Mouse (Mus musculus): ENCODE results near the gene B9d1. TPM values are rescaled to one million over a fixed set of nuclear protein-coding genes. Genes with fewer than 3 reads are reported as not detected.

B9d1 gene
- polyA plus RNA-seq, 1 experiment from 2014 or later: 41.7 TPM

- no peak for DNase-seq (ENCODE audit: low spot score)
- Histone ChIP-seq H3K9me3 (ENCODE audit: control insufficient read depth, low read length) (no peaks in the 10 kb centered on the region), H3K36me3 (ENCODE audit: control insufficient read depth, insufficient read depth, low read length) (peaks cover 23% of the 10 kb centered on the region), H3K27me3 (ENCODE audit: control insufficient read depth, insufficient read depth, low read length) (no peaks in the 10 kb centered on the region), H3K27ac (ENCODE audit: low read depth, low read length) (no peak overlapping the region), H3K4me1 (replicated peaks; ENCODE audit: control insufficient read depth, insufficient read depth, low read length) (peaks cover 20% of the 10 kb centered on the region), H3K4me3 (ENCODE audit: low read depth, low read length) (no peak overlapping the region), H3K4me2 (ENCODE audit: low read depth, low read length, severe bottlenecking) (peak overlapping the region; percentile 52; the same call in 1 of the 2 replicates), H3K9ac (ENCODE audit: low read length) (no peak overlapping the region)
- no peak for ATAC-seq (replicated peaks; ENCODE audit: low FRiP score)
- WGBS: 93% methylated on average over 14 of the region's 14 CpGs
These were observed 18.3 kb upstream of the B9d1 start for GRCm38 (mm10) chr11:61486458-61487219.

GRCm38 (mm10) chr11:61487401-61487800 lies 17.5 kb upstream of the B9d1 start:
- Histone ChIP-seq H3K4me2 (ENCODE audit: low read depth, low read length, severe bottlenecking) (no peak overlapping the region), H3K4me1 (replicated peaks; ENCODE audit: control insufficient read depth, insufficient read depth, low read length) (peaks cover 20% of the 10 kb centered on the region), H3K4me3 (ENCODE audit: low read depth, low read length) (no peak overlapping the region), H3K9me3 (ENCODE audit: control insufficient read depth, low read length) (no peaks in the 10 kb centered on the region), H3K9ac (ENCODE audit: low read length) (no peak overlapping the region), H3K36me3 (ENCODE audit: control insufficient read depth, insufficient read depth, low read length) (peaks cover 28% of the 10 kb centered on the region), H3K27ac (ENCODE audit: low read depth, low read length) (no peak overlapping the region), H3K27me3 (ENCODE audit: control insufficient read depth, insufficient read depth, low read length) (no peaks in the 10 kb centered on the region)
- DNase-seq (ENCODE audit: low spot score) (no peak), ATAC-seq (replicated peaks; ENCODE audit: low FRiP score) (no peak)
- 93% methylated on average over 2 of the region's 2 CpGs for WGBS

- no peak overlapping the region for H3K4me3 ChIP-seq (ENCODE audit: low read depth, low read length)
- peaks cover 24% of the 10 kb centered on the region for H3K4me1 ChIP-seq (replicated peaks; ENCODE audit: control insufficient read depth, insufficient read depth, low read length)
- H3K4me2 ChIP-seq (ENCODE audit: low read depth, low read length, severe bottlenecking): no peak overlapping the region
- 89% methylated on average over 7 of the region's 7 CpGs for WGBS
- no peak overlapping the region for H3K9ac ChIP-seq (ENCODE audit: low read length)
- peaks cover 31% of the 10 kb centered on the region for H3K36me3 ChIP-seq (ENCODE audit: control insufficient read depth, insufficient read depth, low read length)
- no peak for DNase-seq (ENCODE audit: low spot score)
- no peak for ATAC-seq (replicated peaks; ENCODE audit: low FRiP score)
- H3K27me3 ChIP-seq (ENCODE audit: control insufficient read depth, insufficient read depth, low read length): no peaks in the 10 kb centered on the region
- H3K9me3 ChIP-seq (ENCODE audit: control insufficient read depth, low read length): no peaks in the 10 kb centered on the region
- no peak overlapping the region for H3K27ac ChIP-seq (ENCODE audit: low read depth, low read length)
These were observed 17.0 kb upstream of the B9d1 start for GRCm38 (mm10) chr11:61487936-61488335.

- H3K27ac ChIP-seq (ENCODE audit: low read depth, low read length): no peak overlapping the region
- ATAC-seq (replicated peaks; ENCODE audit: low FRiP score) (no peak), DNase-seq (ENCODE audit: low spot score) (no peak)
- no peak overlapping the region for H3K4me2 ChIP-seq (ENCODE audit: low read depth, low read length, severe bottlenecking)
- no peak overlapping the region for H3K9ac ChIP-seq (ENCODE audit: low read length)
- H3K4me3 ChIP-seq (ENCODE audit: low read depth, low read length): no peak overlapping the region
- no peaks in the 10 kb centered on the region for H3K9me3 ChIP-seq (ENCODE audit: control insufficient read depth, low read length)
- no peaks in the 10 kb centered on the region for H3K27me3 ChIP-seq (ENCODE audit: control insufficient read depth, insufficient read depth, low read length)
- WGBS: 88% methylated on average over 2 of the region's 2 CpGs
- H3K4me1 ChIP-seq (replicated peaks; ENCODE audit: control insufficient read depth, insufficient read depth, low read length): peaks cover 22% of the 10 kb centered on the region
- peaks cover 31% of the 10 kb centered on the region for H3K36me3 ChIP-seq (ENCODE audit: control insufficient read depth, insufficient read depth, low read length)
These were observed 15.9 kb upstream of the B9d1 start for GRCm38 (mm10) chr11:61489085-61489484.

GRCm38 (mm10) chr11:61489874-61490273 lies 15.1 kb upstream of the B9d1 start:
- DNase-seq (ENCODE audit: low spot score): no peak

GRCm38 (mm10) chr11:61490944-61491520 lies 13.9 kb upstream of the B9d1 start:
- H3K4me1 ChIP-seq (replicated peaks; ENCODE audit: control insufficient read depth, insufficient read depth, low read length): peaks cover 6% of the 10 kb centered on the region
- DNase-seq (ENCODE audit: low spot score) (peak; percentile 49), ATAC-seq (replicated peaks; ENCODE audit: low FRiP score) (no peak)
- 90% methylated on average over 22 of the region's 22 CpGs for WGBS
- no peaks in the 10 kb centered on the region for H3K27me3 ChIP-seq (ENCODE audit: control insufficient read depth, insufficient read depth, low read length)
- H3K9ac ChIP-seq (ENCODE audit: low read length): no peak overlapping the region
- H3K4me3 ChIP-seq (ENCODE audit: low read depth, low read length): no peak overlapping the region
- H3K4me2 ChIP-seq (ENCODE audit: low read depth, low read length, severe bottlenecking): no peak overlapping the region
- H3K27ac ChIP-seq (ENCODE audit: low read depth, low read length): no peak overlapping the region
- peaks cover 31% of the 10 kb centered on the region for H3K36me3 ChIP-seq (ENCODE audit: control insufficient read depth, insufficient read depth, low read length)
- no peaks in the 10 kb centered on the region for H3K9me3 ChIP-seq (ENCODE audit: control insufficient read depth, low read length)

More at GRCm38 (mm10) chr11:61489874-61490273, 15.1 kb upstream of the B9d1 start:
- no peak overlapping the region for H3K27ac ChIP-seq (ENCODE audit: low read depth, low read length)
- H3K9me3 ChIP-seq (ENCODE audit: control insufficient read depth, low read length): no peaks in the 10 kb centered on the region
- no peak overlapping the region for H3K4me3 ChIP-seq (ENCODE audit: low read depth, low read length)
- H3K9ac ChIP-seq (ENCODE audit: low read length): no peak overlapping the region
- 95% methylated on average over 8 of the region's 8 CpGs for WGBS
- H3K4me2 ChIP-seq (ENCODE audit: low read depth, low read length, severe bottlenecking): no peak overlapping the region
- H3K27me3 ChIP-seq (ENCODE audit: control insufficient read depth, insufficient read depth, low read length): no peaks in the 10 kb centered on the region
- no peak for ATAC-seq (replicated peaks; ENCODE audit: low FRiP score)
- H3K4me1 ChIP-seq (replicated peaks; ENCODE audit: control insufficient read depth, insufficient read depth, low read length): peaks cover 15% of the 10 kb centered on the region
- H3K36me3 ChIP-seq (ENCODE audit: control insufficient read depth, insufficient read depth, low read length): peaks cover 31% of the 10 kb centered on the region

- peak overlapping the region; percentile 74 for H3K9ac ChIP-seq (ENCODE audit: low read length)
- no peak overlapping the region; the same call in 1 of the 2 replicates for H3K27ac ChIP-seq (ENCODE audit: low read depth, low read length)
- peaks cover 6% of the 10 kb centered on the region for H3K4me1 ChIP-seq (replicated peaks; ENCODE audit: control insufficient read depth, insufficient read depth, low read length)
- 85% methylated on average over 12 of the region's 12 CpGs for WGBS
- no peaks in the 10 kb centered on the region for H3K27me3 ChIP-seq (ENCODE audit: control insufficient read depth, insufficient read depth, low read length)
- peaks cover 31% of the 10 kb centered on the region for H3K36me3 ChIP-seq (ENCODE audit: control insufficient read depth, insufficient read depth, low read length)
- H3K4me3 ChIP-seq (ENCODE audit: low read depth, low read length): peak overlapping the region; percentile 61
- ATAC-seq (replicated peaks; ENCODE audit: low FRiP score) (no peak), DNase-seq (ENCODE audit: low spot score) (no peak)
- H3K4me2 ChIP-seq (ENCODE audit: low read depth, low read length, severe bottlenecking): peak overlapping the region; percentile 74
- no peaks in the 10 kb centered on the region for H3K9me3 ChIP-seq (ENCODE audit: control insufficient read depth, low read length)
These were observed 12.1 kb upstream of the B9d1 start for GRCm38 (mm10) chr11:61492749-61493401.

GRCm38 (mm10) chr11:61493525-61494128 lies 11.3 kb upstream of the B9d1 start:
- Histone ChIP-seq H3K27ac (ENCODE audit: low read depth, low read length) (peak overlapping the region; percentile 61), H3K36me3 (ENCODE audit: control insufficient read depth, insufficient read depth, low read length) (peaks cover 31% of the 10 kb centered on the region), H3K4me3 (ENCODE audit: low read depth, low read length) (peak overlapping the region; percentile 61), H3K9me3 (ENCODE audit: control insufficient read depth, low read length) (no peaks in the 10 kb centered on the region), H3K4me1 (replicated peaks; ENCODE audit: control insufficient read depth, insufficient read depth, low read length) (peaks cover 6% of the 10 kb centered on the region), H3K4me2 (ENCODE audit: low read depth, low read length, severe bottlenecking) (peak overlapping the region; percentile 74), H3K9ac (ENCODE audit: low read length) (peak overlapping the region; percentile 74), H3K27me3 (ENCODE audit: control insufficient read depth, insufficient read depth, low read length) (no peaks in the 10 kb centered on the region)
- peak; percentile 72 for ATAC-seq (replicated peaks; ENCODE audit: low FRiP score)
- DNase-seq (ENCODE audit: low spot score): no peak
- under 1% methylated on average over 49 of the region's 50 CpGs for WGBS
